Mouse (Mus musculus): ENCODE measurements around the gene 1700122O11Rik.

- no peak for TF ChIP-seq GATA1 (IDR thresholded peaks at IDR 0.05; ENCODE audit: borderline replicate concordance, low read length)
- TF ChIP-seq FLI1 (IDR thresholded peaks at IDR 0.05; ENCODE audit: low read length), result no peak
These were observed at the start of gene 1700122O11Rik for GRCm38 (mm10) chr17:48038193-48038592.

All from megakaryocyte, embryonic 14.5 days (primary cell).